Mouse (Mus musculus) right cerebral cortex, postnatal 10 days (tissue): Measurements from ENCODE around the gene R3hdm2.

Source experiments
- DNase-seq, 2 experiments: peaks; one replicate each; pipeline ENCODE4 v3.0.0; 2021; ENCODE audit warnings: low spot score in 2 of 2

R3hdm2 gene

DNA sequence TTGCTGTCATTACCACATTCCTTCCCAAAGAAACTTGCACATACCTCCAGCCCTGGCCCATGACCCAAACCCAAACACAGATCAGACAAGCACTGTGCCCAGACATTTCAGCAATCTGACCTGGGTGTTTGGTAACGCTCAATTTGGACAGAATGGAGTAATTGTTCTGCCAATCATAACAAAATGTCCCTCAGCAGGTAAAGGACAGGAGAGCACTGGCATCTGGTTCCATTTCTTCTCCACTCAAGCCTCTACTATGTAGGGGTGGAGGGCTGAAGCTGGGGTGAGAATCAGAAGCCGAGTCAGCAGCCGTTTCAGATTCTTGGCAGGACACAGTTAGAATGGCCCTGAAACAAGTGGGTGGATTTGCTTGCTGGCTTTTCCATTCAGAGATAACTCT lies 112.0 kb downstream of the R3hdm2 start:
- no peak for DNase-seq

DNA sequence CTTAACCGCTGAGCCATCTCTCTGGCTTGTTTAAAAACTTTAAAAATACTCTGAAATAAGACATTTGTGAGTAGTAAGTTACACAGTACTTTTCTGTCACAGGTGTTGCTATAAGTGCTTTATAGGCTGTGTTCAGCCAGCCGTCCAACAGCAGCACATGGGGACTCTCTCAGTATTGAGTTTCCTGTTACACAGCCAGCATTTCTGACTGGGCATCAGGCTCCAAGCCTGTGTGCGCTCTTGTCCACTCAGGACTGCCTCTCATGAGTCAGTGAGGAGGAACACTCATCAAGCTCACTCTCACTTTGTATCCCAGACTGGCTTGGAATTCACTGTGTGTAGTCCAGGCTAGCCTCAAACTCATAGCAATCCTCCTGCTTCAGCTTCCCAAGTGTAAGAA lies 116.0 kb downstream of the R3hdm2 start:
- DNase-seq: no peak

DNA sequence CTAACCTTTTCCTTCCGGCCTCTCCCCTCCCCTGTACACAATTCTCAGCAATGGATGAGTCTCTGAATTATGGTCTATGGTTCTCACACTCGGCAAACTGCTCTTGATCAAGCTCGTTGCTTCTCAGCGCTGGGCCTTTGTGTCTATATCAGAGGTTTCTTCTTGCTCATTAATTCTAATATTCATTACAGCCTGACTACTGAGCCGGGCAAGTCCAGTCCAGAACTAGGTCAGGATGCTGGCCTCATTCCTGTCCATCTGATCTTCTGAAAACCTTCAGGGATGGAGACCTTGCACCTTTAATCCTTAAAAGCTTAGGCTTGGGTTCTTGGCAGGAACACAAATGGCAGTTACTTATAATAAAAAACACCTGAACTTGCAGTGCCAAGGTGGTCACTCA lies 119.4 kb downstream of the R3hdm2 start:
- no peak for DNase-seq

- peak in 1 of 2 experiments; percentile 17 for DNase-seq
These were observed 119.9 kb downstream of the R3hdm2 start for GRCm38 (mm10) chr10:127500042-127500441.

- no peak for DNase-seq
These were observed 121.1 kb downstream of the R3hdm2 start, which contains the start of gene Stac3 for GRCm38 (mm10) chr10:127500894-127501893. TSS of gene Stac3 (plus strand) at chr10:127501686.

- peak; percentile 80 to 86 for DNase-seq
These were observed 128.1 kb downstream of the R3hdm2 start for GRCm38 (mm10) chr10:127508239-127508638.

- peak; percentile 92 for DNase-seq
These were observed 129.1 kb downstream of the R3hdm2 start for GRCm38 (mm10) chr10:127509051-127509836.

GRCm38 (mm10) chr10:127509837-127510701 lies 129.9 kb downstream of the R3hdm2 start:
- peak in 1 of 2 experiments; percentile 54 for DNase-seq

DNA sequence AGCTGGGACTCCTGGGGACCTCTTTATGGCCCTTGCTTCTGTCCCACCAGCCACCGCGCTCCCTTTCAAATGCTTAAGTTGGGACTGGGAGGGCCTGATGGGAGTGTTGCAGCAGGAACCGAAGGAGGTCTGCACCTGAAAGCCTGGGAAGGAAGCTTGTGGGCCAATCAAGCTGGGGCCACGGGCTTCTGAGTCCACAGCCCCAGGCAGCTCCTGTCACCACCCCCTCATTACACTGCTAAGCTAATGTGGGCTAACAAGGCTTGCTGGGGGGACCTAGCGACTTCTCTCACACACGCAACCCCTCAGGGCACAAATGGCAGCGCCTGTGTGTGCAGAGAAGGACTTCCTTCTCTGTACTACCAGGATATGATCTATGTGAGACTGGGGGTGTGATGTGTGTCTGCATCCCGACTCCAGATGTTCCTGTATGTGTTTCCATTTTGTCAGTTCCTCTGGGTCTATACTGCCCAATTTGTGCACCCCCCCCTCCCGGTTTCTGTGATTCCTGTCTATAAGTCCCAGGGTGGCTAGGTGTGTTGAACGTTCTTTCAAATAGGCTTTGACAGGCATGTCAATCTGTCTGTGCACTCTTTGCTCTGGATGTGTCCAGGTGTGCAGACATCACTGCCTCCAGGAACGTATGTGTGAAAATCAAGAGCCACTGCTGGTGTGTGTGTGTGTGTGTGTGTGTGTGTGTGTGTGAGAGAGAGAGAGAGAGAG lies 130.9 kb downstream of the R3hdm2 start:
- no peak for DNase-seq

GRCm38 (mm10) chr10:127511634-127512306 lies 131.6 kb downstream of the R3hdm2 start:
- DNase-seq: peak; percentile 95 to 96

DNA sequence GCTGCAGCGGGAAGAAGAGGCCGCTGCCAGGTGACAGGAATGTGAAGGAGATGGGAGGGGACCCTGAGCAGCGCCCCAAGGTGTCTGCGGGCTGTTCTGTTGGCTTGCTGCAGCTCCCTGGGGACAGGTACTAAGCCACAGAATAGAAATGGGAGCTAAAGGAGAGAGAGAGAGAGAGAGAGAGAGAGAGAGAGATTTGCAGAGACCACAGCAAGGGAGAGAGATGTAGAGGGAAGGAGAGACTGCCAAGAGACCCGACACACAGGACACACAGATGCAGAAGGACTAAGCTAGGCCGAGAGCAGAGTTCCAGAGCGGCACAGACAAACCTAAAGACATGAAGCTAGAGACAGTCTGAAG lies 132.2 kb downstream of the R3hdm2 start:
- no peak for DNase-seq

DNA sequence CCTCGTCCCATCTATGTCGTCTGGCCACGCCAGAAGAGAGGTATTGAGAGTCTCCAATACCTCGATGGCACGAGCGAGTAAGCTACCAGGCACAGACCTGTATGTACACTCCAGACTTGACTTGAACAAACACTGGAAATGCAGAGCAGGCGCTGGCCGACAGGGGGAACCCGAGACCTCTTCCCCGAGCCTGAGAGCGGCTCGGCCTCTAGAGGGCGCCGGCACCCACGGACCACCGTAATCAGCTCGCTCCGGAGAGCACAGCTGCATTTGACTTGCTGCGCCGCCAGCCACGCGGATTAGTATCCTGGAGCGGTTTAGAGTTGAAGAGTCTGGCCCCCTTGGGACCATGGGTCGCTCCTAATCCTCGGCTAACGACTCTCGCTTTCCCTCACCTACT lies 132.7 kb downstream of the R3hdm2 start:
- DNase-seq: peak; percentile 93 to 95

DNA sequence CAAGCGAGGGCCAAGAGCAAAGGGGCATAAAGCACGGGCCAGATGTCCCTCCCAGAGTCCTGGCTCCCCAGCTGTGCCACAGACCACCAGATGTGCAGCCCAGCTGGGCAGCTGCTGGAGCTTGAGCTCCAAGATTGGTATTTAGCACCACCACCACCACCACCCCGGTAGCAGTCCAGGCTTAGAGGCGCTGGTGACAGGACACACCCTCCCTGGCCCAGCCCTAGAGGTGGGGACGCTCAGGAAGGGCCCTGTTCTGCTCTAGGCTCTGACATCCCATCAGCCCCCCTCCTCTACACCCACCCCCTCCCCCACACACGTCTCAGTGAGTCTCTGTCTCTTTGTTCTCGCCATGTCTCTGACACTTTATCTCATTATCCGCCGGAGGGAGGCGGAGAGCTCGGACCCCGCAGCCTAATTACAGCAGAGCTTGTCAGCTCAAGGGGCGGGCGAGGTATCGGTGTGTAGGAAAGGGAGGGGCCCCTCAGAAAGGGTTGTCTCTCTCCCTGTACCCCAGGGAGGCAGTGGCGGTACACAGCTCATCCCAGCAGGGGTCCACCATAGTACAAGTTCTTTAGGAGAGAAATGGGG lies 133.5 kb downstream of the R3hdm2 start:
- no peak for DNase-seq

DNA sequence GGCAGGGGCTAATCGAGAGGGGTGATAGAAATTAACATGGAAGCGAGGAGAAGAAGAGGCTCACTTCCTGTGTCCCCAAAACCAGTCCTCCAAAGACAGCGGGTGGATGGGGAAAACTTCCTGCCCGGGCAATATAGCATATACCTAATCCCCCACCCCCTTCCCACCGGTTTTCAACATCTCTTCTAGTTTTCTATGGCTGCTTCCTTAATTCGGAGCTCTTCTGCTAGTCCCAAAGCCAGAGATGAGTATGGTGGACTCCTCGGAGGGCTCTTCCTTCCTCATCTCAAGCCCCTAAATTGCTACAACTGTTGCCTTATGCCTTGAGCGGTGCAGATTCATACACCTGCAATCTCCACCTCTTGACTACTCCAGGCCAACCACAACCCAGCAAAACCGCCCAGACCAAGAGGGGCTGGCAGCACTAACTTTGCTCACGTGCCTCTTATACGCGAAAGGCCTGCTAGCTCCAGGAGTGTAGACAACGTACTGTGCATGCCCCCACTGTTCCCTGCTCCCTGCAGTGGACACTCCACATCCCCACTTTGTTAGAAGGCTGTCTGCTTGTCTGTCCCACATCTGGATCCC lies 134.1 kb downstream of the R3hdm2 start:
- no peak for DNase-seq

GRCm38 (mm10) chr10:127514764-127515163 lies 134.6 kb downstream of the R3hdm2 start, which contains the start of gene Ndufa4l2:
TSS of gene Ndufa4l2 (plus strand) at chr10:127514967.
- no peak for DNase-seq

- DNase-seq: no peak
These were observed 135.3 kb downstream of the R3hdm2 start for GRCm38 (mm10) chr10:127515271-127515982.

- DNase-seq: no peak
These were observed 135.9 kb downstream of the R3hdm2 start for GRCm38 (mm10) chr10:127515983-127516459.

DNA sequence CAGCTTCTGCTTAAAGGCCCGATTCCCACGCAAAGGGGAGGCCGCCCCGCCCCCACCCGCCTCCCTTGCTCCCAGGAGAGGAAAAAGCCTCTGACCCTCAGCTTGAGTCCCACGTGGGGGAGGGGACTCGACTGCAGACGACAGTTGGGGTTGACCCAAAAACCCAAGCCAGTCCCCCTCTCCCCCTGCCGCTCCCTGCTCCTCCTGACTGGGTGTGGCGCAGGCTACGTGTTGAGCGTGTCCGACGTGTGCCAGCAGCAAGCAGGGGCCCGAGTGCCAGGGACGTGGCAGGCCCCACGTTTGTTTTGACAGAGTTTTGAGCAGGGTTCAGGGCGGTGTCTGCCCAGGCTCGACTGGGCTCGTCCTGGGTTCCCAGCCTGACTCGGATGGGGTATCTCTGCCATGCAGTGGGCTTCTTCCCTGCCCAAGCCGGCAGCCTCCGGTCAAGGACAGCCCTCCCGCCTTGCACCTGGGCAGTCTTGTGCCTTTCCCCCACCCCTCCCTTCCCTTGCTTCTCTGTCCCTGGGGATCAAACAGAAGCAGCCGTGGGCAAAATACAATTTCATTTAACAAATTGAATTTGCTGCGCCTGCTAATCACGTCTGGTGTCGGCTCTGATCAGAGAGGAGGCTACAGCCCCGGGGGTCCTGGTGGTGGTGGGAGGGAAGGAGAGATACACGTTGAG lies 136.6 kb downstream of the R3hdm2 start:
- no peak for DNase-seq
